Mouse (Mus musculus) thymus, postnatal 25 days (tissue): ENCODE data around the gene D16Ertd472e.

Source experiments
- DNase-seq: peaks from one replicate; pipeline ENCODE4 v3.0.0; 2022

Gene D16Ertd472e

GRCm38 (mm10) chr16:78576478-78577084, at the start of gene D16Ertd472e:
Gene D16Ertd472e (minus strand): TSS chr16:78576708.
- peak; percentile 90 for DNase-seq

GRCm38 (mm10) chr16:78622755-78623154, 46.2 kb upstream of the D16Ertd472e start:
- DNase-seq = no peak

- no peak for DNase-seq
These were observed 42.9 kb upstream of the D16Ertd472e start for GRCm38 (mm10) chr16:78619386-78619785.

- DNase-seq = no peak
These were observed 41.4 kb upstream of the D16Ertd472e start for GRCm38 (mm10) chr16:78617757-78618532.

GRCm38 (mm10) chr16:78606202-78606601, 29.7 kb upstream of the D16Ertd472e start:
- DNase-seq = no peak

- DNase-seq = no peak
These were observed 22.4 kb upstream of the D16Ertd472e start for GRCm38 (mm10) chr16:78598919-78599318.

GRCm38 (mm10) chr16:78596381-78596780, 19.9 kb upstream of the D16Ertd472e start:
- peak; percentile 9 for DNase-seq

GRCm38 (mm10) chr16:78595821-78596220, 19.3 kb upstream of the D16Ertd472e start:
- DNase-seq = peak; percentile 62

GRCm38 (mm10) chr16:78594154-78594553, 17.6 kb upstream of the D16Ertd472e start:
- no peak for DNase-seq

GRCm38 (mm10) chr16:78591130-78591529, 14.6 kb upstream of the D16Ertd472e start:
- no peak for DNase-seq

GRCm38 (mm10) chr16:78588821-78589220, 12.3 kb upstream of the D16Ertd472e start:
- no peak for DNase-seq

- no peak for DNase-seq
These were observed 10.1 kb upstream of the D16Ertd472e start for GRCm38 (mm10) chr16:78586621-78587020.

GRCm38 (mm10) chr16:78585664-78586397, 9.3 kb upstream of the D16Ertd472e start:
- no peak for DNase-seq

GRCm38 (mm10) chr16:78585163-78585562, 8.7 kb upstream of the D16Ertd472e start:
- DNase-seq = no peak

- DNase-seq = no peak
These were observed 7.5 kb upstream of the D16Ertd472e start for GRCm38 (mm10) chr16:78583968-78584367.

- DNase-seq = no peak
These were observed 3.9 kb upstream of the D16Ertd472e start for GRCm38 (mm10) chr16:78580387-78580786.

GRCm38 (mm10) chr16:78579386-78579785, 2.9 kb upstream of the D16Ertd472e start:
- no peak for DNase-seq

- DNase-seq = peak; percentile 44
These were observed 670 bp upstream of the D16Ertd472e start for GRCm38 (mm10) chr16:78577085-78577671.

GRCm38 (mm10) chr16:78575852-78576477, 543 bp downstream of the D16Ertd472e start:
- DNase-seq = no peak

GRCm38 (mm10) chr16:78575190-78575851, 1.2 kb downstream of the D16Ertd472e start:
- DNase-seq = no peak

GRCm38 (mm10) chr16:78574241-78574640, 2.3 kb downstream of the D16Ertd472e start:
- no peak for DNase-seq

- no peak for DNase-seq
These were observed 3.5 kb downstream of the D16Ertd472e start for GRCm38 (mm10) chr16:78573016-78573415.
